Mouse (Mus musculus): ENCODE measurements at regions not wholly inside any gene's neighbourhood (a gene's known extent, or its start where the extent isn't known, plus 50 kb on each side); places are given as distances from the start of the nearest gene placed in this dataset.
"Not testable (repeated sequence)": the region's sequence is repeated elsewhere in the genome, so short reads cannot be mapped to it uniquely, and the experiment has no call there.

GRCm38 (mm10) chr6:89160051-89160450, 202.4 kb downstream of the Plxna1 start:
- DNase-seq = no peak

GRCm38 (mm10) chr6:89161746-89162145, 200.7 kb downstream of the Plxna1 start:
- no peak for DNase-seq

GRCm38 (mm10) chr6:89169520-89169919, 192.9 kb downstream of the Plxna1 start:
- no peak for DNase-seq

- DNase-seq = not testable (repeated sequence)
Measured at GRCm38 (mm10) chr6:89184920-89185319, 177.5 kb downstream of the Plxna1 start.

GRCm38 (mm10) chr6:89200514-89201284, 161.7 kb downstream of the Plxna1 start:
- not testable (repeated sequence) for DNase-seq

GRCm38 (mm10) chr6:89215021-89215420, 147.4 kb downstream of the Plxna1 start:
- DNase-seq = no peak

- DNase-seq = peak; percentile 31 to 33
Measured at GRCm38 (mm10) chr6:89235416-89236075, 126.9 kb downstream of the Plxna1 start.

GRCm38 (mm10) chr6:89236226-89236625, 126.2 kb downstream of the Plxna1 start:
- DNase-seq = no peak

GRCm38 (mm10) chr6:89236892-89237646, 125.4 kb downstream of the Plxna1 start:
- peak; percentile 88 to 92 for DNase-seq

- peak; percentile 34 to 39 for DNase-seq
Measured at GRCm38 (mm10) chr6:89238871-89239270, 123.5 kb downstream of the Plxna1 start.

- DNase-seq = peak; percentile 90 to 94
Measured at GRCm38 (mm10) chr6:89239511-89239910, 122.9 kb downstream of the Plxna1 start.

GRCm38 (mm10) chr6:89240168-89240705, 122.2 kb downstream of the Plxna1 start:
- no peak for DNase-seq

- no peak for DNase-seq
Measured at GRCm38 (mm10) chr6:89242371-89243288, 119.8 kb downstream of the Plxna1 start.

- DNase-seq = no peak
Measured at GRCm38 (mm10) chr6:89245506-89245905, 116.9 kb downstream of the Plxna1 start.

- DNase-seq = no peak
Measured at GRCm38 (mm10) chr6:89246261-89246660, 116.2 kb downstream of the Plxna1 start.

GRCm38 (mm10) chr6:89248574-89248973, 113.8 kb downstream of the Plxna1 start:
- no peak for DNase-seq

- DNase-seq = no peak
Measured at GRCm38 (mm10) chr6:89249303-89249702, 113.1 kb downstream of the Plxna1 start.

GRCm38 (mm10) chr6:89251641-89252040, 110.8 kb downstream of the Plxna1 start:
- DNase-seq = no peak

- no peak for DNase-seq
Measured at GRCm38 (mm10) chr6:89256022-89256421, 106.4 kb downstream of the Plxna1 start.

GRCm38 (mm10) chr6:89256630-89257292, 105.7 kb downstream of the Plxna1 start:
- no peak for DNase-seq

GRCm38 (mm10) chr6:89257416-89257815, 105.0 kb downstream of the Plxna1 start:
- no peak for DNase-seq

Measured in cerebellum, postnatal 36 days (tissue).